Mouse (Mus musculus): ENCODE data around the gene Vmn1r169.
"Not testable (repeated sequence)": the region's sequence is repeated elsewhere in the genome, so short reads cannot be mapped to it uniquely, and the experiment has no call there.

The Vmn1r169 gene

GRCm38 (mm10) chr7:23575226-23575625, at the start of gene Vmn1r169:
Gene Vmn1r169, plus strand, starts transcription at chr7:23575526.
- not testable (repeated sequence) for DNase-seq

GRCm38 (mm10) chr7:23539432-23539831, 35.9 kb upstream of the Vmn1r169 start, which contains the start of gene Vmn1r168:
Gene Vmn1r168, plus strand, starts transcription at chr7:23539732.
- DNase-seq, result not testable (repeated sequence)

GRCm38 (mm10) chr7:23605875-23606274, 30.5 kb downstream of the Vmn1r169 start, which contains the start of gene Vmn1r170:
Gene Vmn1r170, plus strand, starts transcription at chr7:23606175.
- DNase-seq, result not testable (repeated sequence)
